Mouse (Mus musculus) ES-E14 (cell line): ENCODE results near the gene Adgb. TPM values are rescaled to one million over a fixed set of nuclear protein-coding genes. Genes with fewer than 3 reads are reported as not detected.

ENCODE experiments used
- DNase-seq: peaks from one replicate; pipeline ENCODE4 v3.0.0-alpha.2; 2013; ENCODE audit warnings: low read depth, low spot score
- H3K27ac ChIP-seq: 2 replicates; pipeline ENCODE4 v1.5.1; 2012; ENCODE audit warnings: low read depth, mild to moderate bottlenecking, low read length, moderate library complexity, mixed read lengths; ENCODE audit not compliant: poor library complexity, insufficient read depth, severe bottlenecking
- H3K36me3 ChIP-seq: 2 replicates; pipeline ENCODE4 v1.6.1; 2012; ENCODE audit warnings: mild to moderate bottlenecking, low read length, moderate library complexity, mixed read lengths; ENCODE audit not compliant: control insufficient read depth, poor library complexity, insufficient read depth, severe bottlenecking
- H3K4me1 ChIP-seq, 2 experiments: fragments of 150-350 bp in 1 of 2; sonication (generic) in 1 of 2; 2 replicates each; pipeline ENCODE4 v1.6.1; 2012; ENCODE audit warnings: low read length in 2 of 2, mild to moderate bottlenecking in 1 of 2, mixed read lengths in 1 of 2; ENCODE audit not compliant: control insufficient read depth in 2 of 2, insufficient read depth in 2 of 2, poor library complexity in 1 of 2
- H3K4me3 ChIP-seq, 2 experiments: fragments of 150-350 bp in 1 of 2; sonication (generic) in 1 of 2; 2 replicates each; pipeline ENCODE4 v1.5.1; 2012; ENCODE audit warnings: low read length in 2 of 2, low read depth in 1 of 2, mild to moderate bottlenecking in 1 of 2, mixed read lengths in 1 of 2; ENCODE audit not compliant: insufficient read depth in 1 of 2, poor library complexity in 1 of 2, severe bottlenecking in 1 of 2
- H3K9ac ChIP-seq: 2 replicates; pipeline ENCODE4 v1.6.1; 2012; ENCODE audit warnings: low read depth, mild to moderate bottlenecking, low read length, mixed read lengths; ENCODE audit not compliant: poor library complexity, insufficient read depth, severe bottlenecking
- H3K9me3 ChIP-seq: fragments of 150-350 bp; sonication (generic); 2 replicates; pipeline ENCODE4 v1.6.1; 2012; ENCODE audit warnings: low read depth, mild to moderate bottlenecking, low read length; ENCODE audit not compliant: control insufficient read depth, insufficient read depth
- CHD2 ChIP-seq: IDR thresholded peaks from 2 replicates; pipeline ENCODE4 v1.6.1; 2014; ENCODE audit warnings: mild to moderate bottlenecking, low read depth, low read length, inconsistent platforms
- HCFC1 ChIP-seq: IDR thresholded peaks from 2 replicates; pipeline ENCODE4 v1.6.1; 2012; ENCODE audit warnings: low read length, inconsistent platforms, borderline replicate concordance; ENCODE audit not compliant: insufficient read depth
- MAFK ChIP-seq: IDR thresholded peaks from 2 replicates; pipeline ENCODE4 v1.6.1; 2014; ENCODE audit warnings: mild to moderate bottlenecking, low read depth, low read length, inconsistent platforms; ENCODE audit not compliant: insufficient read depth
- ZC3H11A ChIP-seq: IDR thresholded peaks from 2 replicates; pipeline ENCODE4 v1.6.1; 2012; ENCODE audit warnings: low read depth, mild to moderate bottlenecking, inconsistent platforms, low read length, borderline replicate concordance
- ZNF384 ChIP-seq: IDR thresholded peaks from 2 replicates; pipeline ENCODE4 v1.6.1; 2012; ENCODE audit warnings: low read depth, low read length, inconsistent platforms
- in situ Hi-C, 2 experiments: fragments of 600-800 bp; cut with MboI; formaldehyde crosslinking; loops; one replicate each; pipeline ENCODE4 v1.15.1; 2025; ENCODE audit warnings: low sequenced_read_pairs in 2 of 2, inconsistent platforms in 1 of 2; ENCODE audit not compliant: unreplicated experiment in 2 of 2
- total RNA-seq: library from RNA; depleted of rRNA; stranded (reverse); fragments of 300-350 nt; gene quantifications from 2 replicates; pipeline ENCODE4 v1.2.3, GENCODE M21; 2012

Gene Adgb
- total RNA-seq, 1 experiment = not detected

DNA sequence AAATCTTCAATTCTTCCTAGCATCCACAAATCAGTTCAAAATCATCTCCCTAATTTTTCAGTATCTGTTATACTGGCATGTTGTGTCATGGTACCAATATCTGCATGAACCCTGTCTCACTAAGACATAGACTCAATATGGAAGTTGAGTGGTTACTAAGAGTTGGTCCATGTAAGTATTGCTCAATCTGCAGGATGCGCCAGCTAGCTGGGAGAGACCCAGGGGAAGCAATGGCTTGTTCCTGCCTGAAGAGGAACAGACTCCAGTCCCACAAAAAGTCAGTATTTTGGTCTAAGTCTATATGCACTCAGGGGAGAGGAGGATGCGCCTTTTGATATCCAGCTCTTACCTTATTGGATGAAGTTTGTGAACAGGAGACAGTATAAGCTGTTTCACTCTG lies 47.7 kb downstream of the Adgb start:
- H3K9me3 ChIP-seq = no peaks in the 10 kb centered on the region
- no peak overlapping the region for H3K9ac ChIP-seq
- no peak for TF ChIP-seq ZC3H11A
- TF ChIP-seq HCFC1 = no peak
- TF ChIP-seq MAFK = no peak
- DNase-seq = no peak
- H3K4me1 ChIP-seq = no peaks in the 10 kb centered on the region
- H3K4me3 ChIP-seq = no peak overlapping the region
- H3K27ac ChIP-seq = no peak overlapping the region
- H3K36me3 ChIP-seq = no peaks in the 10 kb centered on the region
- in situ Hi-C loops = no loop called here

- in situ Hi-C loops = no loop called here
- no peak overlapping the region for H3K4me3 ChIP-seq
- H3K27ac ChIP-seq = no peak overlapping the region
- DNase-seq = no peak
- H3K36me3 ChIP-seq = no peaks in the 10 kb centered on the region
- no peak overlapping the region for H3K9ac ChIP-seq
- H3K4me1 ChIP-seq = no peaks in the 10 kb centered on the region
- no peaks in the 10 kb centered on the region for H3K9me3 ChIP-seq
- no peak for TF ChIP-seq ZC3H11A
- no peak for TF ChIP-seq ZNF384
- no peak for TF ChIP-seq MAFK
- TF ChIP-seq HCFC1 = no peak
- TF ChIP-seq CHD2 = no peak
These were observed 61.1 kb downstream of the Adgb start for GRCm38 (mm10) chr10:10411046-10411445.

DNA sequence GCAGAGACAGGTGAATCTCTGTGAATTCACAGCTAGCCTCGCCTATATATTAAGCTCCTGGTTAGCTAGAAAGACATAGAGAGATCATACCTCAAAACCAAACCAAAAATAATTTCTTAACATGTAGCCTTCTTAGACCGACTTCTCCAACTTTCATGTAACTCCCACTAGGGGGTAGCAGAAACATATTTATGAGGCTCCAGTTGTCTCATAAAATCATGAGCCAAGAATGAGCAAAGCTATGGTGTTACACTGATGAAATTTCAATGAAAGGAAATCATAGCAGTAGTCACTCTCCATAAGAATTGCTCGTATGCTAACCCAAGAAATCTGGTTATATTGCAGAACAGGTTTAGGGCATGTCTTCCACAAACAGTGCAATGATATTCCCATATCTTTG lies 64.0 kb downstream of the Adgb start:
- Histone ChIP-seq H3K4me3 (no peak overlapping the region), H3K9ac (no peak overlapping the region), H3K4me1 (no peaks in the 10 kb centered on the region), H3K27ac (no peak overlapping the region), H3K36me3 (no peaks in the 10 kb centered on the region), H3K9me3 (no peaks in the 10 kb centered on the region)
- in situ Hi-C loops = no loop called here
- DNase-seq = no peak
- TF ChIP-seq MAFK = no peak
- no peak for TF ChIP-seq CHD2
- no peak for TF ChIP-seq ZNF384
- no peak for TF ChIP-seq ZC3H11A
- no peak for TF ChIP-seq HCFC1

GRCm38 (mm10) chr10:10395784-10396481 lies 76.2 kb downstream of the Adgb start:
- DNase-seq = no peak
- Histone ChIP-seq H3K4me3 (no peak overlapping the region), H3K9me3 (no peaks in the 10 kb centered on the region), H3K4me1 (no peaks in the 10 kb centered on the region), H3K36me3 (no peaks in the 10 kb centered on the region), H3K27ac (no peak overlapping the region), H3K9ac (no peak overlapping the region)
- TF ChIP-seq MAFK = no peak
- TF ChIP-seq ZC3H11A = no peak
- TF ChIP-seq HCFC1 = no peak
- TF ChIP-seq ZNF384 = no peak
- TF ChIP-seq CHD2 = no peak
- in situ Hi-C loops = no loop called here

DNA sequence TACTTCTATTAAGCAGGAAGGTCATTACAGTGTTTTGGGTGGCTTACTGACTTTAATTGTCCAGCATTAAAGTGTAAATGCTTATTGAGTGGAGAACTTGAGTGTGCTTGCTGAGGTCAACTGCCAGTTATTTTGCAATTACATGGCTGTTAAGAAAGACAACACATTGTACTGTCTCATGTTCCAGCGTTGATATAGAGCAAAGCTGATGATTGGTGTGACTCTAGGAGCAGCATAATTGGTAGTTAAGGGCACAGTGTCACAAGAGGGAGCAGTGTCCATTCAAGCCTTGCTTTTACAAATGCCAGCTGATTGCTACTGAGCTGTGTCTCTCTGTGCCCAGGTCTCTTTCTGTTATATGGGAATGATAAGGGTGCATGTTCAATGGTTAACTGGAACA lies 97.5 kb downstream of the Adgb start:
- Histone ChIP-seq H3K9me3 (no peaks in the 10 kb centered on the region), H3K4me3 (no peak overlapping the region), H3K9ac (no peak overlapping the region), H3K4me1 (no peaks in the 10 kb centered on the region), H3K36me3 (no peaks in the 10 kb centered on the region), H3K27ac (no peak overlapping the region)
- TF ChIP-seq ZNF384 (no peak), ZC3H11A (no peak), CHD2 (no peak), HCFC1 (no peak), MAFK (no peak)
- in situ Hi-C loops = loop anchor here in 1 of 2 experiments (25.0 kb wide), 1 partner anchor 188 kb away; the partner anchor contains the start of gene Rab32
- DNase-seq = no peak
